Mouse (Mus musculus) heart, embryonic 12.5 days (tissue): ENCODE measurements at regions not wholly inside any gene's neighbourhood (a gene's known extent, or its start where the extent isn't known, plus 50 kb on each side); places are given as distances from the start of the nearest gene placed in this dataset.

ENCODE experiments used
- ATAC-seq: fragments of 200-750 bp; cut with Nextera tagmentation; 2 replicates; pipeline ENCODE4 v1.8.0; 2017; ENCODE audit warnings: moderate TSS enrichment, moderate library complexity; ENCODE audit not compliant: insufficient number of reproducible peaks, low FRiP score
- H3K27ac ChIP-seq: fragments of 300-500 bp; sonication (generic); 2 replicates; pipeline ENCODE4 v1.5.1; 2016; ENCODE audit warnings: mild to moderate bottlenecking, moderate library complexity; ENCODE audit not compliant: poor library complexity, severe bottlenecking
- H3K27me3 ChIP-seq: fragments of 300-500 bp; sonication (generic); replicated peaks from 2 replicates; pipeline ENCODE4 v1.6.1; 2016; ENCODE audit warnings: mild to moderate bottlenecking, moderate library complexity
- H3K36me3 ChIP-seq: fragments of 300-500 bp; sonication (generic); 2 replicates; pipeline ENCODE4 v1.6.1; 2016; ENCODE audit warnings: mild to moderate bottlenecking, moderate library complexity
- H3K4me1 ChIP-seq: fragments of 300-500 bp; sonication (generic); replicated peaks from 2 replicates; pipeline ENCODE4 v1.6.1; 2016; ENCODE audit warnings: mild to moderate bottlenecking
- H3K4me2 ChIP-seq: fragments of 300-500 bp; sonication (generic); 2 replicates; pipeline ENCODE4 v1.6.1; 2016; ENCODE audit warnings: mild to moderate bottlenecking, moderate library complexity
- H3K4me3 ChIP-seq: fragments of 300-500 bp; sonication (generic); 2 replicates; pipeline ENCODE4 v1.5.1; 2016; ENCODE audit warnings: mild to moderate bottlenecking
- H3K9ac ChIP-seq: fragments of 300-500 bp; sonication (generic); 2 replicates; pipeline ENCODE4 v1.6.1; 2016; ENCODE audit warnings: mild to moderate bottlenecking, moderate library complexity
- H3K9me3 ChIP-seq: fragments of 300-500 bp; sonication (generic); replicated peaks from 2 replicates; pipeline ENCODE4 v1.6.1; 2016; ENCODE audit warnings: mild to moderate bottlenecking, moderate library complexity
- WGBS: fragments of 180-500 bp; shearing (Covaris S2); methylation state at CpG from one replicate; pipeline ENCODE4 v1.1.7; 2016; 5-methylcytosine and 5-hydroxymethylcytosine counted together

DNA sequence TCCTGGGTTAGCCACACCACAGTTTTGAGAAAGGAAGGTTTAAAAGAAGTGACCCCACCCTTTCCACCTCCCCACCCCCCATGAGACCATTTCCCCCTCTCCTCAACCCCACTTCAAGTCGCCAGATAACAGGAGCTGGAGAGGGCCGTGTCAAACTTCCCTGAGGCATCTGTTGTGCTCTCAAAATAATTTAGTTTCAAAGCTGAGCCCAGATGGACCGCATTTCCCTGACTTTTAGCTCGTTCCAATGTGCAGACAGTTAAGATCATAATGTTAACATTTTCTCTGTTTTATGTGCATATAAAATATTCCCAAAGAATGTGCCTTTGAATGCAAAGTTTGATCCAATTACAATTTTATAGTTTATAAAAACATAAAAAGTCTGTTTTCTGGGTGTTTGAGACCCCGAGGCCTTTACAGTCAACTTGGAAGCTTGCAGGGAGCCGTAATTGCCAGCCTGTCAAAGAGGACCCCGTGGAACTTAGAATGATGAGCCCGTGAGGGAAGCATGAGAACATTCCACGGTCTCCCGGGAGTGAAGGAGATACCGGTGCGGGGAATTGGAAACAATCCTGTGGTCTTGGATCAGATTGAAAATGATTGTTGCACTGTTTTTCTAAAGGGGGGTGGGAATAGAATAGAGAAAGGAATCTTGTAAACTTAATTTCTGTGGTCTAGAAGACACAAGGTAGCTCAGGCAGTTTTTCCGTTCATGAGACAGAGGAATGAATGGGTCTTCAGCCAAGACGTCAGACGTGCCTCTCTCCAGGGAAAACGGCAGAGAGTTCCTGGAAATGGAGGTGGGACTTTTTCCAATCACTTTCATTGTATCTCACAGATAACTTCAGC, 903.3 kb downstream of the Mrps31 start:
- Histone ChIP-seq H3K27me3 (no peaks in the 10 kb centered on the region), H3K4me3 (no peak overlapping the region), H3K36me3 (no peaks in the 10 kb centered on the region), H3K9me3 (no peaks in the 10 kb centered on the region), H3K9ac (no peak overlapping the region), H3K4me1 (peaks cover 7% of the 10 kb centered on the region), H3K27ac (no peak overlapping the region), H3K4me2 (no peak overlapping the region)
- ATAC-seq = no peak
- 56% methylated on average over 16 of the region's 16 CpGs for WGBS

DNA sequence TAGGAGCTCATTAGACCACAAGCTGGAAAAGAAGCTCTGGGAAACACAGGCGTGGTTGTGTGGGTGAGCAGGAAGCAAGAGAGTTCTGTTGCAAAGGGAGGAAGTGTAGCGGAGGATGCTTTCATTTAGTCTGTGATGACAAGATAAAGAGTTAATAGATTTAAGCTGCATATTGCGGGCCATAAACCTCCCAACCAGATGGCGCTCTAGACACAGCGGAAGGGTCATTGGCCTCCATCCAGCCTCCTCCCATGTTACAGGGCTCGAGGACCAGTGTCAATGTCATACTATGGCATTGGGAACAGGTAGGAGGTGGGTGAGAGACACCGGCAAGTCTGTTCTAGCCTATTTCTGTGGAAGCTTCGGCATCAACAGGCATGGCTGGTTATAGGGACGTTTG, 908.4 kb downstream of the Mrps31 start:
- Histone ChIP-seq H3K9ac (no peak overlapping the region), H3K4me3 (no peak overlapping the region), H3K27me3 (no peaks in the 10 kb centered on the region), H3K27ac (no peak overlapping the region), H3K9me3 (no peaks in the 10 kb centered on the region), H3K36me3 (no peaks in the 10 kb centered on the region), H3K4me2 (no peak overlapping the region), H3K4me1 (peaks cover 7% of the 10 kb centered on the region)
- 57% methylated on average over 9 of the region's 9 CpGs for WGBS
- ATAC-seq = no peak

DNA sequence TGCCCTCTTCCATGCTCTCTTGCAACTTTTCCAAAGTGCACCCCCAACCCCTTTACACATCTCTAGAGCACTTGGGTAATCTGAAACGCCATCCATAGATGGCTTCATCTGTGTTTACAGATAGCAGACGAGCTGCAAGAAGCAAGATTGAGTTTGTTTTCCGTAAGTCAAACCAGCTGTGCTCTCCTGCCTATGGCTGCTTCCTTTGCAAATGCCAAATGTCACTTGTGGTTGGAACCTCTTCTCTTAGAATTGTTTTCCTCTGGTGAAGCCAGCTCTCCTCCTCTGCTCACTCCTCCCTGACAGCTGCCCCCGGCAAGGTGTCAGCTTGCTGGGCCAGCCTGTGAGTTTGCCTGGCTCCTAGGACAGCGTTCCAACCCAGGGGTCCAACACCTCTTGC, 910.0 kb downstream of the Mrps31 start:
- WGBS = 35% methylated on average over 5 of the region's 5 CpGs
- Histone ChIP-seq H3K27ac (no peak overlapping the region), H3K27me3 (no peaks in the 10 kb centered on the region), H3K4me2 (no peak overlapping the region), H3K36me3 (no peaks in the 10 kb centered on the region), H3K4me1 (peaks cover 7% of the 10 kb centered on the region), H3K9me3 (no peaks in the 10 kb centered on the region), H3K4me3 (no peak overlapping the region), H3K9ac (no peak overlapping the region)
- ATAC-seq = no peak

DNA sequence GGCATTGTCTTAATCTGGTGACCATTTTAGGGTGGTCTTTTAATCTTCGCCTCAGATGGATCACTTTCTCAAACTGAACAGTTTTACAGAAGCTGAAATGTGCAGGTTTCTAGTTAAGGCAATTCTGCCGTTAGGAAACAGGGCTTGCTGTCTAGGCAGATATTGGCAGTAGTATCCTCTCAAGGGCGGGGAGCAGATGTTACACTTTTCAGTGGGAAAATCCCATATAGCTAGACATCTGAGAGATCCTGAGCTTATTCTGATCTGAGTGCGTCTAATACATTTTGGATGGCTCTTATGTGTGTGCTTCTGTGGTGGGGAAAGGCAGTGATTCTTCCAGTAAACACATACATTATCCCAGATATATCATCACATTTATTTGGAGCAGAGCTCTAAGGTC, 916.1 kb downstream of the Mrps31 start:
- H3K4me1 ChIP-seq = no peaks in the 10 kb centered on the region
- ATAC-seq = no peak
- H3K9me3 ChIP-seq = peaks cover 5% of the 10 kb centered on the region; the same call in 1 of the 2 replicates
- H3K36me3 ChIP-seq = no peaks in the 10 kb centered on the region
- WGBS = 78% methylated on average over 4 of the region's 4 CpGs
- H3K4me2 ChIP-seq = no peak overlapping the region
- no peak overlapping the region for H3K4me3 ChIP-seq
- no peak overlapping the region for H3K9ac ChIP-seq
- no peaks in the 10 kb centered on the region for H3K27me3 ChIP-seq
- H3K27ac ChIP-seq = no peak overlapping the region

DNA sequence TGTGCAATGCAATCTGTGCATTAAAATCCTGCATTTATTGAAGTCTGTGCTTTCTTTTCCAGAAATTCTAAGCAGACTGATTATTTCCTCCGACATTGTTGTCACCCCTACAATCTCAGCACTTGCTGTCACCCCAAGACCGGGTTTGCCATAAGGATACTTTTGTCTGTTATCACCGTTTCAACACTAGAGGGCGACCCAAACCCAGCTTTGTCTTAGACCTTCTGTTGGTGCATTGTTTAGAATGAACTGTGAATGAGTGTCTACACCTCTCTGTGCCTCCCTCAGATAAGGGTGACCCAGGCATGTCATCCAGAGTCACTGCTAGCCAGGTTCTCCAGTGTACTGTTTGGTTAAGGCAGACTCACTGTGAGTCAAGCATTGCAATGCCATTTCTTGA, 933.0 kb downstream of the Mrps31 start:
- H3K4me3 ChIP-seq = no peak overlapping the region
- H3K9ac ChIP-seq = no peak overlapping the region
- no peak overlapping the region for H3K27ac ChIP-seq
- ATAC-seq = no peak
- no peaks in the 10 kb centered on the region for H3K27me3 ChIP-seq
- H3K36me3 ChIP-seq = no peaks in the 10 kb centered on the region
- H3K4me2 ChIP-seq = no peak overlapping the region
- 22% methylated on average over 4 of the region's 4 CpGs for WGBS
- no peaks in the 10 kb centered on the region for H3K4me1 ChIP-seq
- H3K9me3 ChIP-seq = peaks cover 3% of the 10 kb centered on the region

DNA sequence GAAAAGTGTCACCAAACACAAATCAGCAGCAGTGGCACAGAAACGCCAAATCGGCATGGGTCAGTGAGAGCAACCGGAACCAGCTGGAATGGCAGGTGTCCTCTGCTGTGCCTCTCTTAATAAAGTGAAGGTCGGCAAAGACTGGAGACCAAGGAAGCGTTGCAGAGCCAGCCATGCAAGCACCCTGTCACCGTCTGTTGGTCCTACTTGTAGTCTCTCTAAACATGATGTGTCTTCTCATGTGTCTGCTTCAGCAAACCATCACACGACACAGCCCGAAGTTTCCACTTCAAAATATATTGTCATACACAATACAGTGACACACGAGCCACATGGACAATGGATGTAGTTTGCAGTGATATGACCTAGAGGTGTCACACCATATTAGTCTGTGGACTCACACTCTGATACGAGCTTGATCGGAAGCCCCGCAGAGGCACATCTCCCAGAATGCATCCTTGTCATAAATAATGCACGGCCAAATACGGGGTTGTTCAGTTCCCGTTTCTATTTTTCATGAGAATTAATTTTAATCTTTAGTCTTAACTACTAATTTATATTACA, 940.3 kb downstream of the Mrps31 start:
- Histone ChIP-seq H3K9ac (no peak overlapping the region), H3K4me1 (peaks cover 12% of the 10 kb centered on the region), H3K27me3 (no peaks in the 10 kb centered on the region), H3K36me3 (no peaks in the 10 kb centered on the region), H3K4me3 (no peak overlapping the region), H3K9me3 (no peaks in the 10 kb centered on the region), H3K27ac (no peak overlapping the region), H3K4me2 (no peak overlapping the region)
- WGBS = 87% methylated on average over 15 of the region's 15 CpGs
- ATAC-seq = no peak

DNA sequence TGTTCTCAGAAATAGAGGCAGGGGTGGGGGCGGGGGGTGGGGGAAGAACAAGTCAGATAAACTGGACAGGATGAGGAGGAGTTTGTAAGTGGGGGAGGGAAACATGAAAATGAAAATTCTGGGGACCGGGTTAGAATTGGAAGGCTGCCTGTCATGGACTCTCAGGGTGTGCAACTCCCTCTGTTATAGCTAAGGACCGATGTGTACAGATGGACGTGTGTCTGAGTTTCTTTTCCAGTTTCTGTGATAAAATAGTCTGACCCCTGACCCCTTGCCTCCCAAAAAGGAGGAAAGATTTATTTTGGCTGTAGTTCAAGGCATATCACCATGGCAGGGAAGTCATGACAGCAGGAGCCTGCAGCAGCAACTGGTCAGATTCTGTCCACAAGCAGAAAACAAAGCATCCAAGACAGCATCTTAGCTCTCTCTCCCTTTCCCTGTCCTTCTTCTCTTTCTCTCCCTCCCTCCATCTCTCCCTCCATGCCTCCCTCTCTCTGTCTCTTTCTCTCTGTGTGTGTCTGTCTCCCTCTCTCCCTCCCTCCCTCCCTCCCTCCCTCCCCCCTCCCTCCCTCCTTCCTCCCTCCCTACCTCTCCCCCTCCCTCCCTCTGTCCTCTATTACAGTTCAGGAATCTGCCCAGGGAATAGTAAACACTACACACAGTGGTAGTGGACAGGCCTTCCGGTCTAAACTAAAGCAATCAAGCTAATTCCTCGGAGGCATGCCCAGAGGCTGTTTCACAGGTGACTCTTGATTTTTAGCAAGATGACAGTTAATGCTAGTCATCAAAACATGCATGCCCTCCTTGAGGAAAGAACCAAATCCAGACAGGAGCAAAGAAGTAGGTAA, 941.3 kb downstream of the Mrps31 start:
- Histone ChIP-seq H3K4me2 (peak overlapping the region; percentile 26), H3K4me1 (peaks cover 12% of the 10 kb centered on the region), H3K27me3 (no peaks in the 10 kb centered on the region), H3K9me3 (no peaks in the 10 kb centered on the region), H3K36me3 (no peaks in the 10 kb centered on the region), H3K9ac (peak overlapping the region; percentile 23; the same call in 1 of the 2 replicates), H3K27ac (peak overlapping the region; percentile 26), H3K4me3 (no peak overlapping the region)
- peak; percentile 59; the same call in 1 of the 2 replicates for ATAC-seq
- WGBS = 32% methylated on average over 6 of the region's 6 CpGs

DNA sequence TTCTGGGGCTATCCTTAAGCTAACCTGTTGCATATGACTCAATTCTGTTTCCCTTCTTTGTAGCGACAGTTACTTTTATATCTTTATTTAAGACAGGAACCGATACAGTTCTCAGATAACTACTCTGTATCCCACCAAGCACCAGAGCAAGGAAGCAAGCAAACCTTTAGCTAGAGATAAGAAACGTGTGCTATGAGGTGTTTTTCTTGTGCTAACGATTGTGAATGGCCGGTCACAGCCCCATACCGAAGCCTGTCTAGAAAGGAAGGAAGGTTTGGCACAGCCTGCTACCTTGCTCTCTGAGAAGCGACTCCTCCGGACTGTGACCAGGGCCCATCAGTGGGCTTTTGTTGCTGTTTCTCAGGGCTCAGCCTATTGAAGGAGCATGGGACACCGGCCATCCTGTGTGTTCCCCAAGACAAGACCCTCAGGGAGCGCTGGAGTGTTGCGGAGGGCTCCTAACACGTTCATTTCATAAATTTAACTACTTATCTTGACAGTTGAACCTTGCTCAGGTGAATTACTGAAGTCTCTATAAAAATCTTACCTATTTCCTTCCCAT, 949.0 kb downstream of the Mrps31 start:
- no peak for ATAC-seq
- peaks cover 8% of the 10 kb centered on the region; the same call in 1 of the 2 replicates for H3K9me3 ChIP-seq
- no peak overlapping the region for H3K9ac ChIP-seq
- H3K4me2 ChIP-seq = no peak overlapping the region
- H3K4me3 ChIP-seq = no peak overlapping the region
- H3K36me3 ChIP-seq = no peaks in the 10 kb centered on the region
- 49% methylated on average over 12 of the region's 12 CpGs for WGBS
- H3K4me1 ChIP-seq = peaks cover 5% of the 10 kb centered on the region
- H3K27me3 ChIP-seq = no peaks in the 10 kb centered on the region
- H3K27ac ChIP-seq = no peak overlapping the region

DNA sequence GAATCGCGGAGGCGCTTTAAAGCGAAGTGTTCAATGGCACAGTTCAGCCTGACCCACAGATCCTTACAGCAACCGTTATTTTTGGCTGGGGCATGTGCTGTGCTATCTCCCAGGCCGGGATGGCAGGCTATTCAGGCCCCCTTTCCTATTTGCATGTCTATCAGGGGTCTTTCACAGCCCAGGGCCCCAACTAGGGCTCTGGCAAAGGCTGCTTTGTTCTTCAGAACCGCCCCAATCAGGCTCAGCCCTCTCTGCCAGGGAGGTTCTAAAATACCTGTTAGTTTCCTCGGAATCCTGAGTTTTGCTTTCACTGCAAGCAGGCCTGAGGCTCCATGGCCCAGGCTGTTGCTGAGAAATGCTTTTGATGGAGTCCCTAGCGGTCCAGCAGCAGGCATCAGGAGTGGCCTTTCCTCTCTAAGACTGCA, 949.7 kb downstream of the Mrps31 start:
- H3K27me3 ChIP-seq = no peaks in the 10 kb centered on the region
- H3K9ac ChIP-seq = peak overlapping the region; percentile 52; the same call in 1 of the 2 replicates
- no peaks in the 10 kb centered on the region for H3K36me3 ChIP-seq
- 9% methylated on average over 9 of the region's 9 CpGs for WGBS
- H3K4me1 ChIP-seq = peaks cover 5% of the 10 kb centered on the region
- peaks cover 8% of the 10 kb centered on the region; the same call in 1 of the 2 replicates for H3K9me3 ChIP-seq
- H3K4me2 ChIP-seq = peak overlapping the region; percentile 46
- H3K27ac ChIP-seq = peak overlapping the region; percentile 90
- ATAC-seq = no peak; the same call in 1 of the 2 replicates
- no peak overlapping the region for H3K4me3 ChIP-seq
